Mouse (Mus musculus) ES-Bruce4 (cell line): ENCODE results near the gene Chrdl2.

Source experiments
- CTCF ChIP-seq: IDR thresholded peaks from one replicate; pipeline ENCODE4 v1.8.1; 2011; ENCODE audit warnings: low read depth, low read length
- POLR2A ChIP-seq: IDR thresholded peaks from one replicate; pipeline ENCODE4 v1.8.1; 2011; ENCODE audit warnings: low read length; ENCODE audit not compliant: insufficient read depth

- TF ChIP-seq CTCF (no peak), POLR2A (no peak)
Measured at GRCm38 (mm10) chr7:100010711-100011110, 4.7 kb downstream of the Chrdl2 start.
